Mouse (Mus musculus) spleen, adult 12 weeks (tissue): Measurements from ENCODE around the gene Defb20.

Experiments
- DNase-seq: peaks from one replicate; pipeline ENCODE4 v3.0.0; 2022; ENCODE audit warnings: low spot score

Gene Defb20

GRCm38 (mm10) chr2:152498020-152498419 is 21.2 kb downstream of the Defb20 start:
- no peak for DNase-seq

GRCm38 (mm10) chr2:152500204-152500862 is 23.5 kb downstream of the Defb20 start:
- no peak for DNase-seq

GRCm38 (mm10) chr2:152500863-152501229 is 24.0 kb downstream of the Defb20 start:
- DNase-seq, result no peak

GRCm38 (mm10) chr2:152503950-152504349 is 27.1 kb downstream of the Defb20 start:
- DNase-seq, result no peak

- no peak for DNase-seq
These were observed 34.7 kb downstream of the Defb20 start, which contains the start of gene Defb26 for GRCm38 (mm10) chr2:152511592-152511991. Gene Defb26 (minus strand): TSS chr2:152511692.

- no peak for DNase-seq
These were observed 39.2 kb downstream of the Defb20 start for GRCm38 (mm10) chr2:152516084-152516483.

- no peak for DNase-seq
These were observed 41.1 kb downstream of the Defb20 start, which contains the start of gene Defb28 for GRCm38 (mm10) chr2:152517981-152518380. Gene Defb28 (plus strand): TSS chr2:152518255.
